Mouse (Mus musculus): ENCODE data around the gene Gm11077. TPM values are rescaled to one million over a fixed set of nuclear protein-coding genes. Genes with fewer than 3 reads are reported as not detected.

Gene Gm11077
- total RNA-seq, 4 experiments from 2014 or later, result not detected

GRCm38 (mm10) chr6:140745586-140745985 is 16.5 kb downstream of the Gm11077 start:
- DNase-seq (ENCODE audit: low spot score in 2 of 2), result no peak

- no peak for DNase-seq (ENCODE audit: low spot score in 2 of 2)
These were observed 18.5 kb downstream of the Gm11077 start for GRCm38 (mm10) chr6:140747591-140747990.

- no peak for DNase-seq (ENCODE audit: low spot score in 2 of 2)
These were observed 21.4 kb downstream of the Gm11077 start for GRCm38 (mm10) chr6:140750371-140751080.

GRCm38 (mm10) chr6:140766365-140766764 is 37.3 kb downstream of the Gm11077 start:
- DNase-seq (ENCODE audit: low spot score in 2 of 2), result no peak

GRCm38 (mm10) chr6:140767237-140767636 is 38.2 kb downstream of the Gm11077 start:
- no peak for DNase-seq (ENCODE audit: low spot score in 2 of 2)

GRCm38 (mm10) chr6:140768180-140768579 is 39.1 kb downstream of the Gm11077 start:
- DNase-seq (ENCODE audit: low spot score in 2 of 2), result no peak

GRCm38 (mm10) chr6:140768859-140769640 is 40.0 kb downstream of the Gm11077 start:
- no peak for DNase-seq (ENCODE audit: low spot score in 2 of 2)

GRCm38 (mm10) chr6:140776274-140776673 is 47.2 kb downstream of the Gm11077 start:
- DNase-seq (ENCODE audit: low spot score in 2 of 2), result no peak

- no peak for DNase-seq (ENCODE audit: low spot score in 2 of 2)
These were observed 53.4 kb downstream of the Gm11077 start for GRCm38 (mm10) chr6:140782524-140782923.

- DNase-seq (ENCODE audit: low spot score in 2 of 2), result no peak
These were observed 57.0 kb downstream of the Gm11077 start for GRCm38 (mm10) chr6:140786058-140786457.

- DNase-seq (ENCODE audit: low spot score in 2 of 2), result no peak
These were observed 60.8 kb downstream of the Gm11077 start for GRCm38 (mm10) chr6:140789850-140790249.

- no peak for DNase-seq (ENCODE audit: low spot score in 2 of 2)
These were observed 64.7 kb downstream of the Gm11077 start for GRCm38 (mm10) chr6:140793676-140794262.

- DNase-seq (ENCODE audit: low spot score in 2 of 2), result no peak
These were observed 69.8 kb downstream of the Gm11077 start for GRCm38 (mm10) chr6:140798841-140799240.

GRCm38 (mm10) chr6:140799435-140800040 is 70.5 kb downstream of the Gm11077 start:
- no peak for DNase-seq (ENCODE audit: low spot score in 2 of 2)

GRCm38 (mm10) chr6:140800587-140800986 is 71.5 kb downstream of the Gm11077 start:
- DNase-seq (ENCODE audit: low spot score in 2 of 2), result no peak

Other genes with a start within 250 kb of the Gm11077 start
- gene Aebp2, start 106.6 kb upstream of the Gm11077 start, total RNA-seq (2022), result 10 to 100 TPM; 64.8 to 73.9 (median 69.0) TPM